Mouse (Mus musculus) right cerebral cortex, postnatal 36 days (tissue): ENCODE measurements around the gene Tars.

ENCODE experiments used
- DNase-seq, 2 experiments: peaks; one replicate each; pipeline ENCODE4 v3.0.0; 2022; ENCODE audit warnings: low spot score in 2 of 2, mixed read lengths in 1 of 2

Tars gene

GRCm38 (mm10) chr15:11399356-11400067, at the start of gene Tars:
Gene Tars (minus strand): TSS chr15:11399665.
- peak; percentile 99 for DNase-seq

GRCm38 (mm10) chr15:11437361-11437760, 37.9 kb upstream of the Tars start:
- no peak for DNase-seq

- DNase-seq: no peak
Observed at GRCm38 (mm10) chr15:11436709-11437280, 37.3 kb upstream of the Tars start.

GRCm38 (mm10) chr15:11426899-11427298, 27.4 kb upstream of the Tars start:
- no peak for DNase-seq

GRCm38 (mm10) chr15:11413484-11413883, 14.0 kb upstream of the Tars start:
- DNase-seq: no peak

GRCm38 (mm10) chr15:11412542-11412941, 13.1 kb upstream of the Tars start:
- no peak for DNase-seq

GRCm38 (mm10) chr15:11411846-11412245, 12.4 kb upstream of the Tars start:
- no peak for DNase-seq

GRCm38 (mm10) chr15:11408155-11408826, 8.8 kb upstream of the Tars start:
- DNase-seq: no peak

GRCm38 (mm10) chr15:11407381-11407780, 7.9 kb upstream of the Tars start:
- DNase-seq: no peak

- DNase-seq: no peak
Observed at GRCm38 (mm10) chr15:11406769-11407168, 7.3 kb upstream of the Tars start.

- DNase-seq: no peak
Observed at GRCm38 (mm10) chr15:11398676-11399350, 652 bp downstream of the Tars start.

GRCm38 (mm10) chr15:11396421-11396820, 3.0 kb downstream of the Tars start:
- no peak for DNase-seq

- no peak for DNase-seq
Observed at GRCm38 (mm10) chr15:11392903-11393302, 6.6 kb downstream of the Tars start.

- no peak for DNase-seq
Observed at GRCm38 (mm10) chr15:11383796-11384195, 15.7 kb downstream of the Tars start.

- no peak for DNase-seq
Observed at GRCm38 (mm10) chr15:11382585-11382984, 16.9 kb downstream of the Tars start.

- no peak for DNase-seq
Observed at GRCm38 (mm10) chr15:11380616-11381015, 18.8 kb downstream of the Tars start.

- DNase-seq: no peak
Observed at GRCm38 (mm10) chr15:11380087-11380530, 19.4 kb downstream of the Tars start.

GRCm38 (mm10) chr15:11379431-11380086, 19.9 kb downstream of the Tars start:
- no peak for DNase-seq

- no peak for DNase-seq
Observed at GRCm38 (mm10) chr15:11370477-11371085, 28.9 kb downstream of the Tars start.

- DNase-seq: no peak
Observed at GRCm38 (mm10) chr15:11369572-11369971, 29.9 kb downstream of the Tars start.

- DNase-seq: peak; percentile 24 to 59
Observed at GRCm38 (mm10) chr15:11364795-11365194, 34.7 kb downstream of the Tars start.
